8 mouse cellular contexts compared by ENCODE assay signal in the genomic region with DNA sequence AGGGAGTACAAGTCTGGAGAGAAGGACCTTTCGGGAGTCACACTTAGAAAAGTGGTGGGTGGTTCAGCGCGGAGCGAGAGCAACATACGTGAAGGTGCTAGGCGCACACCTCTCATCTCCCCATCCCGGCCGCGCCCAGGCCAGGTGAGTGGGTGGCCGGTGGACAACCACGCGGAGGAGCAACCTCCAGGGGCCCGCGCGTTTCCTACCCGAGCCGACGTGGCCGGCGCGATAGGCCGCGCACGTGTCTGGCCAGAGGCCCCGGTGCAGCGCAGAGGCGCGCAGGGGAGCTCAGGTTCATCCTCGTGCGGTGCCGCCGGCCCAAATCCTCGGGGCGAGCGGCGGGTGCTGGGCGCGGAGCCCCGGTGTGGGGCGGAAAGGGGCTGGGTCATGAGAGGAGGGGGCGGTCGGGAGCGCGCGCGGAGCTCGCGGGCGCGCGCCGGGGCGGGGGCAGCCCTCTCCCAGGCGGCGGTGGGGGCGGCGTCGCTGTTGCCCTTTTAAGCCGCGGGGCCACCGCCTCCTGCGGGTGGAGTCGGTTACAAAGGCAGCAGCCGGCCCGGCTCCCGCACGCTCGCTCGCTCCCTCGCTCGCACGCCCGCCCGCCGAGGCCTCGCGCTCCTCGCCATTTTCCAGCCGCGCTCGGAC. TPM values are rescaled to one million over a fixed set of nuclear protein-coding genes. Genes with fewer than 3 reads are reported as not detected.
A peak's percentile ranks its signal among the peaks of the same experiment; 100 is the strongest.
DNase-seq lines count a peak whose midpoint lies in the region; ATAC-seq and TF ChIP-seq lines count a peak whose summit lies in the region.

Gene Ube2q2 (plus strand): TSS at position 1 of the 645 bp plus-strand sequence.

- TF ChIP-seq CTCF in kidney, postnatal 0 days (IDR thresholded peaks at IDR 0.05; ENCODE audit: low read depth), result peak; percentile 2; the same call in 1 of the 2 replicates
- TF ChIP-seq CTCF in liver, embryonic 14.5 days (IDR thresholded peaks at IDR 0.05; ENCODE audit: low read depth), result no peak
- no peak for TF ChIP-seq CTCF in testis, adult 2 months (IDR thresholded peaks at IDR 0.05; ENCODE audit: control insufficient read depth, insufficient read depth, insufficient replicate concordance, low read depth, low read length)

- DNase-seq in A20 (ENCODE audit: low read depth, low spot score), result peak; percentile 89
- peak; percentile 87 for DNase-seq in adrenal gland, postnatal 14 days
- DNase-seq in embryonic facial prominence, embryonic 11.5 days (ENCODE audit: low spot score), result peak; percentile 86
- peak; percentile 98 for DNase-seq in heart, adult 11 months
- DNase-seq in kidney, postnatal 0 days (ENCODE audit: low spot score), result peak; percentile 79
- DNase-seq in liver, embryonic 14.5 days (ENCODE audit: low read depth in 3 of 3, low spot score in 3 of 3), result peak; percentile 49 to 53 (median 49)
- DNase-seq in neural tube, embryonic 11.5 days (ENCODE audit: low spot score), result peak; percentile 88

- H3K9me3 ChIP-seq in embryonic facial prominence, embryonic 11.5 days (replicated peaks; ENCODE audit: control insufficient read depth, low read length), result no peaks in the 10 kb centered on the region
- H3K9me3 ChIP-seq in kidney, postnatal 0 days (replicated peaks; ENCODE audit: low read length), result no peaks in the 10 kb centered on the region
- no peaks in the 10 kb centered on the region for H3K9me3 ChIP-seq in liver, embryonic 14.5 days (ENCODE audit: control insufficient read depth, low read length)
- H3K9me3 ChIP-seq in neural tube, embryonic 11.5 days (ENCODE audit: control insufficient read depth, low read length), result no peaks in the 10 kb centered on the region

- TF ChIP-seq EP300 in liver, embryonic 14.5 days (IDR thresholded peaks at IDR 0.05; ENCODE audit: low read depth), result no peak

- peak within 1 kb of the TSS; percentile 91 for H3K4me3 ChIP-seq in embryonic facial prominence, embryonic 11.5 days (ENCODE audit: low read depth, low read length)
- peak within 1 kb of the TSS; percentile 89 for H3K4me3 ChIP-seq in kidney, postnatal 0 days (replicated peaks; ENCODE audit: low read depth, low read length)
- peak within 1 kb of the TSS; percentile 84 to 98 for H3K4me3 ChIP-seq in liver, embryonic 14.5 days (ENCODE audit: insufficient read depth in 1 of 2, low read depth in 2 of 2, low read length in 2 of 2)
- H3K4me3 ChIP-seq in neural tube, embryonic 11.5 days (ENCODE audit: low read depth, low read length), result peak within 1 kb of the TSS; percentile 91
- peak within 1 kb of the TSS; percentile 94 for H3K4me3 ChIP-seq in testis, adult 2 months (ENCODE audit: control insufficient read depth, low read depth, low read length)

- no peaks in the 10 kb centered on the region for H3K27me3 ChIP-seq in embryonic facial prominence, embryonic 11.5 days (ENCODE audit: control insufficient read depth, insufficient read depth, low read length)
- H3K27me3 ChIP-seq in kidney, postnatal 0 days (ENCODE audit: insufficient read depth, low read length), result no peaks in the 10 kb centered on the region
- H3K27me3 ChIP-seq in liver, embryonic 14.5 days (ENCODE audit: control insufficient read depth, insufficient read depth, low read length), result no peaks in the 10 kb centered on the region
- H3K27me3 ChIP-seq in neural tube, embryonic 11.5 days (ENCODE audit: control insufficient read depth, insufficient read depth, low read length), result no peaks in the 10 kb centered on the region
- H3K27me3 ChIP-seq in testis, adult 2 months (ENCODE audit: control insufficient read depth, insufficient read depth, low read length), result no peaks in the 10 kb centered on the region

- peak within 1 kb of the TSS; percentile 65 for H3K27ac ChIP-seq in embryonic facial prominence, embryonic 11.5 days (replicated peaks; ENCODE audit: low read depth, low read length)
- peak within 1 kb of the TSS; percentile 88 for H3K27ac ChIP-seq in kidney, postnatal 0 days
- H3K27ac ChIP-seq in liver, embryonic 14.5 days, result 0 out of 2 replicates have a peak within 1 kb of the TSS, but pooled peaks have one; percentile 35
- peak within 1 kb of the TSS; percentile 83 for H3K27ac ChIP-seq in neural tube, embryonic 11.5 days (ENCODE audit: low read depth, low read length)
- H3K27ac ChIP-seq in testis, adult 2 months (ENCODE audit: control insufficient read depth, insufficient read depth, low read depth, low read length), result peak within 1 kb of the TSS; percentile 91

- peak within 1 kb of the TSS; percentile 88 for H3K4me2 ChIP-seq in embryonic facial prominence, embryonic 11.5 days (ENCODE audit: low read depth, low read length)
- H3K4me2 ChIP-seq in kidney, postnatal 0 days (ENCODE audit: low read length), result peak within 1 kb of the TSS; percentile 91
- peak within 1 kb of the TSS; percentile 73 for H3K4me2 ChIP-seq in liver, embryonic 14.5 days (ENCODE audit: low read depth)
- peak within 1 kb of the TSS; percentile 87 for H3K4me2 ChIP-seq in neural tube, embryonic 11.5 days (ENCODE audit: low read depth)

- under 1% methylated on average over 48 of the region's 81 CpGs for WGBS in embryonic facial prominence, embryonic 11.5 days
- under 1% methylated on average over 48 of the region's 81 CpGs for WGBS in kidney, postnatal 0 days
- 1% methylated on average over 58 of the region's 81 CpGs for WGBS in liver, embryonic 14.5 days (ENCODE audit: insufficient replicate concordance)
- WGBS in neural tube, embryonic 11.5 days, result under 1% methylated on average over 53 of the region's 81 CpGs

- H3K9ac ChIP-seq in embryonic facial prominence, embryonic 11.5 days (replicated peaks; ENCODE audit: low read length), result peak within 1 kb of the TSS; percentile 93
- peak within 1 kb of the TSS; percentile 93 for H3K9ac ChIP-seq in kidney, postnatal 0 days (ENCODE audit: low read depth, low read length)
- peak within 1 kb of the TSS; percentile 85 for H3K9ac ChIP-seq in liver, embryonic 14.5 days (replicated peaks)
- peak within 1 kb of the TSS; percentile 93 for H3K9ac ChIP-seq in neural tube, embryonic 11.5 days (ENCODE audit: low read length)

- no peaks in the 10 kb centered on the region for H3K4me1 ChIP-seq in embryonic facial prominence, embryonic 11.5 days (ENCODE audit: control insufficient read depth, insufficient read depth, low read length)
- H3K4me1 ChIP-seq in kidney, postnatal 0 days (replicated peaks; ENCODE audit: insufficient read depth, low read length), result 0 out of 2 replicates have a peak, but pooled peaks cover 3% of the 10 kb centered on the region
- H3K4me1 ChIP-seq in liver, embryonic 14.5 days (replicated peaks; ENCODE audit: control insufficient read depth in 2 of 2, insufficient read depth in 2 of 2, low read length in 1 of 2), result peaks cover 11 to 16% of the 10 kb centered on the region in 2 experiments
- H3K4me1 ChIP-seq in neural tube, embryonic 11.5 days (ENCODE audit: control insufficient read depth, insufficient read depth, low read length), result peaks cover 7% of the 10 kb centered on the region
- no peaks in the 10 kb centered on the region for H3K4me1 ChIP-seq in testis, adult 2 months (ENCODE audit: control insufficient read depth, insufficient read depth, low read length)

- no peaks in the 10 kb centered on the region for H3K36me3 ChIP-seq in embryonic facial prominence, embryonic 11.5 days (replicated peaks; ENCODE audit: control insufficient read depth, insufficient read depth, low read depth, low read length)
- H3K36me3 ChIP-seq in kidney, postnatal 0 days (ENCODE audit: insufficient read depth, low read length), result no peaks in the 10 kb centered on the region
- H3K36me3 ChIP-seq in liver, embryonic 14.5 days (replicated peaks; ENCODE audit: control insufficient read depth, insufficient read depth, low read depth), result no peaks in the 10 kb centered on the region
- no peaks in the 10 kb centered on the region for H3K36me3 ChIP-seq in neural tube, embryonic 11.5 days (ENCODE audit: control insufficient read depth, insufficient read depth, low read length)
- no peaks in the 10 kb centered on the region for H3K36me3 ChIP-seq in testis, adult 2 months (ENCODE audit: control insufficient read depth, insufficient read depth, low read length)

- peak; percentile 41 for TF ChIP-seq POLR2A in testis, adult 2 months (IDR thresholded peaks at IDR 0.05; ENCODE audit: control insufficient read depth, low read depth, low read length)

- ATAC-seq in embryonic facial prominence, embryonic 11.5 days (replicated peaks; ENCODE audit: insufficient number of reproducible peaks, low FRiP score, low TSS enrichment, low read depth), result peak; percentile 89
- peak; percentile 82 for ATAC-seq in kidney, postnatal 0 days (replicated peaks; ENCODE audit: low FRiP score, low read depth)
- ATAC-seq in liver, embryonic 14.5 days (ENCODE audit: insufficient read depth), result peak; percentile 82
- ATAC-seq in neural tube, embryonic 11.5 days (ENCODE audit: insufficient read depth, low FRiP score, low TSS enrichment), result peak; percentile 89

RNA-seq across cellular contexts. Expression of gene Ube2q2, which starts in this region (rescaled TPM):
- total RNA-seq in adrenal gland, postnatal 14 days (2021), result 46.7 and 47.5 TPM in 2 replicates
- polyA plus RNA-seq in embryonic facial prominence, embryonic 11.5 days (2014; fragmentation: Nextera tagmentation; extraction: Ambion mirVana), result 41.1 and 48.0 TPM in 2 replicates
- polyA plus RNA-seq in kidney, postnatal 0 days (2015; fragmentation: Nextera tagmentation; extraction: Ambion mirVana), result 29.7 and 30.5 TPM in 2 replicates
- polyA plus RNA-seq in liver, embryonic 14.5 days (2012; rRNA removed), result 3.6 and 5.3 TPM in 2 replicates
- polyA plus RNA-seq in liver, embryonic 14.5 days (2014; fragmentation: Nextera tagmentation; extraction: Ambion mirVana), result 11.3 and 11.9 TPM in 2 replicates
- 51.6 and 55.9 TPM in 2 replicates for polyA plus RNA-seq in neural tube, embryonic 11.5 days (2014; fragmentation: Nextera tagmentation; extraction: Ambion mirVana)
- 19.0 and 19.8 TPM in 2 replicates for polyA plus RNA-seq in testis, adult 2 months (2012; rRNA removed)

Comparison
In these comparisons a context has a peak if more than half of its experiments do, and no peak if none do; other contexts are left out.
1. Peak in every context shown above with its lines: DNase-seq, ATAC-seq, H3K4me3 ChIP-seq and H3K27ac ChIP-seq.
2. H3K27ac ChIP-seq: peak in every context shown above with its lines; median percentile 91 in testis, adult 2 months; 88 in kidney, postnatal 0 days; 83 in neural tube, embryonic 11.5 days; 65 in embryonic facial prominence, embryonic 11.5 days; 35 in liver, embryonic 14.5 days.